Mouse (Mus musculus): ENCODE results near the gene Kpna1. TPM values are rescaled to one million over a fixed set of nuclear protein-coding genes. Genes with fewer than 3 reads are reported as not detected.
"Not testable (repeated sequence)": the region's sequence is repeated elsewhere in the genome, so short reads cannot be mapped to it uniquely, and the experiment has no call there.

Gene Kpna1
- polyA plus RNA-seq, 1 experiment from 2014 or later = 90.7 TPM

DNA sequence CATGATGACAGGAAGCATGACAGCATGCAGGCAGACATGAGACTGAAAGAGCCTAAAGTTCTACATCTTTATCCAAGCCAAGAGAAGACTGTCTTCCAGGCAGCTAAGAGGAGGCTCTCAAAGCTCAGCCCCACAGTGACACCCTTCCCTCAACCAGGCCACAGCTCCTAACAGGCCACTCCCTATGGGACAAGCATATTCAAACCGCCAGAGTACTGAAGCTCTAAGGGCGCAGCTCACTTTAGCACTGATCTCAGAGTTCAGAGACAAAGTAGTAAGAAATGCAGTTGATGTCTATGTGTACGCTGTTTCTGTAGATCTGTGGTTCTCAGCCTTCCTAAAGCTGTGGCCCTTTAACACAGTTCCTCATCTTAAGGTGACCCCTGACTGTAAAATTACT is 27.3 kb upstream of the Kpna1 start:
- H3K36me3 ChIP-seq (ENCODE audit: control insufficient read depth, insufficient read depth, low read length) = no peaks in the 10 kb centered on the region
- no peaks in the 10 kb centered on the region for H3K27me3 ChIP-seq (ENCODE audit: control insufficient read depth, insufficient read depth, low read length)
- ATAC-seq (ENCODE audit: low FRiP score) = no peak
- no peak overlapping the region for H3K9ac ChIP-seq (ENCODE audit: low read length)
- H3K4me2 ChIP-seq = no peak overlapping the region
- DNase-seq (ENCODE audit: low spot score, missing footprints) = no peak
- no peaks in the 10 kb centered on the region; the same call in 1 of the 2 replicates for H3K9me3 ChIP-seq (ENCODE audit: control insufficient read depth, low read length)
- H3K4me3 ChIP-seq (ENCODE audit: low read depth, low read length) = no peak overlapping the region
- WGBS = 91% methylated on average over 3 of the region's 3 CpGs
- no peaks in the 10 kb centered on the region for H3K4me1 ChIP-seq (ENCODE audit: control insufficient read depth, insufficient read depth, low read length)
- no peak overlapping the region for H3K27ac ChIP-seq (ENCODE audit: low read depth, low read length)

DNA sequence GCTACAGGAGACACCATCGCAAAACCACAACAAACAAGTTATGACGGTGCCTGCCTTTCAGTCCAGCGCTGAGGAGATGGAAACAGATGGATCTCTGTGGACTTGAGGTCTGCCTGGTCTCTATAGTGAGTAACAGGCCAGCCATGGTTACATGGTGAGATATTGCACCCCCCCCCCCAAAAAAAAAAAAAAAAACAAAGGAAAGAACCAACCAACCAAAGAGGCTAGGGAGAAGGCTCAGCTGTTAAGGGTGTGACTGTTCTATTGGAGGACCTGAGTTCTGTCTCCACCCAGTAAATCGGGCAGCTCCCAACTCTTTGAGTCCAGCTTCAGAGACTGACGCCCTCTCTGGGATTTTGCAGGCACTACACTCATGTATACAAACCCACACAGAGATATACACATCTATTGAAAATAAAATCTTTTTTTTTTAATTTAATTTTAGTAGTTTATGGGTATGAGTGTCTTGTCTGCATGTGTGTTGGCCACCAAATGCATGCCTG is 25.9 kb upstream of the Kpna1 start:
- Histone ChIP-seq H3K9me3 (ENCODE audit: control insufficient read depth, low read length) (no peaks in the 10 kb centered on the region; the same call in 1 of the 2 replicates), H3K27ac (ENCODE audit: low read depth, low read length) (no peak overlapping the region), H3K27me3 (ENCODE audit: control insufficient read depth, insufficient read depth, low read length) (no peaks in the 10 kb centered on the region), H3K4me1 (ENCODE audit: control insufficient read depth, insufficient read depth, low read length) (no peaks in the 10 kb centered on the region), H3K36me3 (ENCODE audit: control insufficient read depth, insufficient read depth, low read length) (no peaks in the 10 kb centered on the region), H3K4me2 (no peak overlapping the region), H3K9ac (ENCODE audit: low read length) (no peak overlapping the region), H3K4me3 (ENCODE audit: low read depth, low read length) (no peak overlapping the region)
- DNase-seq (ENCODE audit: low spot score, missing footprints) (no peak), ATAC-seq (ENCODE audit: low FRiP score) (no peak)
- 92% methylated on average over 5 of the region's 5 CpGs for WGBS

DNA sequence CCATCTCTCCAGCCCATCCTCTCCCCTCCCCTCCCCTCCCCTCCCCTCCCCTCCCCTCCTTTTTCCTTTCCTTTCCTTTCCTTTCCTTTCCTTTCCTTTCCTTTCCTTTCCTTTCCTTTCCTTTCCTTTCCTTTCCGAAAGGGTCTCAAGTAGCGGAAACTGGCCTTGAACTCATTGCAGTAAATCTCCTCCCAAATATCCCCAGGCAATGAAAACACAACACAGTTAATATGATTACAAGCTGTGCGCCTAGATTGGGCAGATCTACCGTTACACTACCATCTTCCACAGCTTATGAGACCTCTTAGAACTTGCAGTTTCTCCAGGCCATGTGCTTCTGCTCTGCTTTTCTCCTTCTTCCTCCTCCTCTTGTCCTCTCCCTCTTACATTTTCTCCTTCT is 12.6 kb upstream of the Kpna1 start:
- H3K36me3 ChIP-seq (ENCODE audit: control insufficient read depth, insufficient read depth, low read length); ATAC-seq (ENCODE audit: low FRiP score); H3K27ac ChIP-seq (ENCODE audit: low read depth, low read length); H3K9me3 ChIP-seq (ENCODE audit: control insufficient read depth, low read length); H3K4me1 ChIP-seq (ENCODE audit: control insufficient read depth, insufficient read depth, low read length); H3K27me3 ChIP-seq (ENCODE audit: control insufficient read depth, insufficient read depth, low read length); H3K9ac ChIP-seq (ENCODE audit: low read length); H3K4me2 ChIP-seq; DNase-seq (ENCODE audit: low spot score, missing footprints); H3K4me3 ChIP-seq (ENCODE audit: low read depth, low read length): not testable (repeated sequence)
- 78% methylated on average over 4 of the region's 4 CpGs for WGBS

DNA sequence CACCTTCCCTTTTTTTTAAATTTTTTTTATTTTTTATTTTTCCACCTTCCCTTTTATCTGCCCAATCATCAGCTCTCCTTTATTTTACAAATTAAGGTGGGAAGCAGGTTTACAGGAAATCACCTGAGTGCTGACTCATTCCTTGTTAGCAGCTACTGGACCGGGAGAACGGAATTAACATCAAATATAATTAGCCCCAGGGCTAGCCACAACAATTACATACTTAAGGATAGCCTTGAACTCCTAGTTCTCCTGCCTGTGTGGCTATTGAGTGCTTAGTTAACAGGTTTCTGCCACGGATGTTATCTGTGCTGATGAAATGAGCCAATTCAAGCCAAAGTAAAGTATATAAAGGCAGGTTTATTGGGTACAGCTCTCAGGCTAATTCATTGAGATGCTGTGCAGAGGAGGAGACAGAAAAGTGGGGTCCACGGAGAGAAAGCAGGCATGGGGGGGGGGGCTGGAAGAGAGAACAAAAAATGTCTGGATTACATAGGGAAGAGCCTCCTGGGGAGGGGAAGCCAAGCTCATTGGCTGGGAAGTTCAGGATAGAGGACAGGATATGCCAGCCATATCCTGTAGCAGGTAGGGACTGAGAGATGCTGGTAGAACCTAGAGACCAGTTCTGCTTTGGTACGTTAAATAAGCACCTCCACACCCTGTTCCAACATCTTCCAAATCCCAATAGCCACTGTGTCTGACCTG is 12.0 kb upstream of the Kpna1 start:
- H3K9me3 ChIP-seq (ENCODE audit: control insufficient read depth, low read length) = no peaks in the 10 kb centered on the region
- no peak overlapping the region for H3K27ac ChIP-seq (ENCODE audit: low read depth, low read length)
- DNase-seq (ENCODE audit: low spot score, missing footprints) (no peak), ATAC-seq (ENCODE audit: low FRiP score) (no peak)
- no peak overlapping the region for H3K9ac ChIP-seq (ENCODE audit: low read length)
- H3K27me3 ChIP-seq (ENCODE audit: control insufficient read depth, insufficient read depth, low read length) = no peaks in the 10 kb centered on the region
- no peaks in the 10 kb centered on the region for H3K36me3 ChIP-seq (ENCODE audit: control insufficient read depth, insufficient read depth, low read length)
- WGBS = 64% methylated on average over 5 of the region's 5 CpGs
- H3K4me2 ChIP-seq = no peak overlapping the region
- no peaks in the 10 kb centered on the region for H3K4me1 ChIP-seq (ENCODE audit: control insufficient read depth, insufficient read depth, low read length)
- H3K4me3 ChIP-seq (ENCODE audit: low read depth, low read length) = no peak overlapping the region

DNA sequence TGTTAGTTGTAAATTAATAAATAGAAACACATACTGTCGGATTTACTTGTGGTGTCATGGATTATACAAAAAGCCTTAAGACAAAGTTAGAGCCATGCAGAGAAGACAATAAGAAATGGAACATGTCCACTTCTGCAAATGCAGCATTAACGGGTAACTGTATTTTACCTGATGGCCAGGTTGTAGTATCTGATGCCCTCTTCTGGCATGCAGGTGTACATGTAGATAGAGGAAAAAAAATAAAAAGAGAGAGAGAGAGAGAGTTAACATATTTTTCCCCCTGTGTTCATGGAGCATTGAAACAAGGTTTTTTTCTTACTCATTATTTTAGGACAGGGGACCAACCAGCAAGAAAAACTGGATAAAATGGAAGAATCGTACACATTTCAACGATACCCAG is 11.2 kb upstream of the Kpna1 start:
- no peak overlapping the region for H3K4me2 ChIP-seq
- no peak overlapping the region for H3K4me3 ChIP-seq (ENCODE audit: low read depth, low read length)
- 96% methylated on average over 4 of the region's 4 CpGs for WGBS
- no peaks in the 10 kb centered on the region for H3K27me3 ChIP-seq (ENCODE audit: control insufficient read depth, insufficient read depth, low read length)
- no peak for ATAC-seq (ENCODE audit: low FRiP score)
- no peak overlapping the region for H3K9ac ChIP-seq (ENCODE audit: low read length)
- H3K36me3 ChIP-seq (ENCODE audit: control insufficient read depth, insufficient read depth, low read length) = no peaks in the 10 kb centered on the region
- no peaks in the 10 kb centered on the region for H3K9me3 ChIP-seq (ENCODE audit: control insufficient read depth, low read length)
- H3K27ac ChIP-seq (ENCODE audit: low read depth, low read length) = no peak overlapping the region
- no peak for DNase-seq (ENCODE audit: low spot score, missing footprints)
- no peaks in the 10 kb centered on the region for H3K4me1 ChIP-seq (ENCODE audit: control insufficient read depth, insufficient read depth, low read length)

DNA sequence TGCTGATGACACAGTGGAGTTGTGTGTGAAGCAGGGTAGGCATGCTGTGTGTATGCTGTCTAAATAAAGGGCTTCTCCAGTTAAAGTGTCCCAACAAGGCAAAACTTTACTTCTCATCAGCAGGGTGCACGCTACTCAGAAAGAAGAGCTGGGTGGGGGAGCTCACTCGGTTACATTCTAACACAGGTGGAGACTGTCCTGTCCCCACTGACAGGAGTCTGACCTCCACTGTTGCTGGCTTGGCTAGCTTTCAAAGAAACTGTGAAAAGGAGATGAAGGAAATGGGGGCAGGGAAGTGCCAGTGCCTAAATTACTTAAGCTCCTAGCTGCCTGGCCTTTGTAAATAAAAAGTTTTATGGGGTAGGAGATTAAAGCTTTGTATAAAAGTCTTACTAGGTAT is 10.4 kb upstream of the Kpna1 start:
- Histone ChIP-seq H3K27me3 (ENCODE audit: control insufficient read depth, insufficient read depth, low read length) (no peaks in the 10 kb centered on the region), H3K4me3 (ENCODE audit: low read depth, low read length) (no peak overlapping the region), H3K36me3 (ENCODE audit: control insufficient read depth, insufficient read depth, low read length) (no peaks in the 10 kb centered on the region), H3K4me1 (ENCODE audit: control insufficient read depth, insufficient read depth, low read length) (no peaks in the 10 kb centered on the region), H3K27ac (ENCODE audit: low read depth, low read length) (no peak overlapping the region), H3K4me2 (no peak overlapping the region), H3K9me3 (ENCODE audit: control insufficient read depth, low read length) (no peaks in the 10 kb centered on the region), H3K9ac (ENCODE audit: low read length) (no peak overlapping the region)
- no peak for ATAC-seq (ENCODE audit: low FRiP score)
- DNase-seq (ENCODE audit: low spot score, missing footprints) = no peak
- 68% methylated on average over 2 of the region's 2 CpGs for WGBS

DNA sequence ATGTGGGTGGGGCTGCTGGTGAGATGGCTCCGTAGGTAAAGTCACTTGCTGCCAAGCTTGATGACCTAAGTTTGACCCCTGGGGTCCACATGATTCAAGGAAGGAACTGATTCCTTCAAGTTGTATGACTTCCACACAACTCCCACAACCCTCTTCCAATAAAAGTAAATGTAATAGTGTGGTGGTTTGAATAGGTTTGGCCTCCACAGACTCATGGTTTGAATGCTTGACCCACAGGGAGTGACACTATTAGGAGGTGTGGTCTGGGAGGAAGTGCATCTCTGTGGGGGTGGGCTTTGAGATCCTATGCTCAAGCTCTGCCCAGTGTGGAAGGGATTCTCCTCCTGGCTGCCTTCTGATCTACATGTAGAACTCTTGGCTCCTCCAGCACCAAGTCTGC is 4.5 kb upstream of the Kpna1 start:
- Histone ChIP-seq H3K27me3 (ENCODE audit: control insufficient read depth, insufficient read depth, low read length) (no peaks in the 10 kb centered on the region), H3K36me3 (ENCODE audit: control insufficient read depth, insufficient read depth, low read length) (no peaks in the 10 kb centered on the region), H3K4me2 (no peak overlapping the region), H3K4me3 (ENCODE audit: low read depth, low read length) (no peak overlapping the region), H3K27ac (ENCODE audit: low read depth, low read length) (no peak overlapping the region), H3K9ac (ENCODE audit: low read length) (no peak overlapping the region), H3K4me1 (ENCODE audit: control insufficient read depth, insufficient read depth, low read length) (no peaks in the 10 kb centered on the region), H3K9me3 (ENCODE audit: control insufficient read depth, low read length) (no peaks in the 10 kb centered on the region)
- WGBS = 73% methylated on average over 1 of the region's 1 CpGs
- no peak for ATAC-seq (ENCODE audit: low FRiP score)
- DNase-seq (ENCODE audit: low spot score, missing footprints) = no peak

DNA sequence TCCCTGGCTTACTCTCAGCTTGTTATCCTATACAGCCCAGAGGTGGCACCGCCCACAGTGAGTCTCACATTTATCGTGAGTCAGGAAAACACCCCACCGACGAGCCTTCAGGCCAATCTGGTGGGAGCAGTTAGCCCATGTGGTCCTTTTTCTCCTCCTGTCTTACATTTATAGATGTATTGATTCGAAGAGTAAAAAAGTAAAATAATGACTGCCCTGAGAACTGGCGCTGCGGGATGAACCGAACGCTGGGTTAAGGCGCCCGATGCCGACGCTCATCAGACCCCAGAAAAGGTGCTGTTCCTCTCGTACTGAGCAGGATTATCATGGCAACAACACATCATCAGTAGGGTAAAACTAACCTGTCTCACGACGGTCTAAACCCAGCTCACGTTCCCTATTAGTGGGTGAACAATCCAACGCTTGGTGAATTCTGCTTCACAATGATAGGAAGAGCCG is 2.8 kb downstream of the Kpna1 start:
- H3K27me3 ChIP-seq (ENCODE audit: control insufficient read depth, insufficient read depth, low read length) = peaks cover 2% of the 10 kb centered on the region
- DNase-seq (ENCODE audit: low spot score, missing footprints) (peak; percentile 100), ATAC-seq (ENCODE audit: low FRiP score) (peak; percentile 74)
- H3K27ac ChIP-seq (ENCODE audit: low read depth, low read length) = no peak overlapping the region
- no peaks in the 10 kb centered on the region for H3K9me3 ChIP-seq (ENCODE audit: control insufficient read depth, low read length)
- H3K4me2 ChIP-seq = no peak overlapping the region
- H3K4me3 ChIP-seq (ENCODE audit: low read depth, low read length) = no peak overlapping the region
- no peaks in the 10 kb centered on the region for H3K36me3 ChIP-seq (ENCODE audit: control insufficient read depth, insufficient read depth, low read length)
- no peak overlapping the region for H3K9ac ChIP-seq (ENCODE audit: low read length)
- 52% methylated on average over 19 of the region's 19 CpGs for WGBS
- no peaks in the 10 kb centered on the region for H3K4me1 ChIP-seq (ENCODE audit: control insufficient read depth, insufficient read depth, low read length)

DNA sequence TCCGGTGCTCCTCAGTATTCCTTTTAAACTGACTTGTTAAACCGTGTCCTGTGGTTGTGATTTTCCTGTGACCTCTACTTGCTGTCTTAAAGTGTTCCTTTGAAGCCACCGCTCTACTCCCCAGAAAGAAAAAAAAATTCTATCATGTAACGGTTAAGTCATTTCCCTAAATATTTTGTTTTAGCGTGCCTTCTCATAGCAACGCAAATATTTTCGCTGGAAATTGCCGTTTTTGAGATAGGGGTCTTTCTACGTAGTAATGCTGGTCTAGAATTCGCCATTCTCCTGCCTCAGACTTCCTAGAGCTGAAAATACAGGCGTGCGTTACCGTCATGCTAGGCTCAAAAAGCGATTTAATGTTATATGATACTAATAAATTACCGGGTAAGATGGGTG is 4.0 kb downstream of the Kpna1 start:
- H3K9ac ChIP-seq (ENCODE audit: low read length) = peak overlapping the region; percentile 94
- 6% methylated on average over 15 of the region's 15 CpGs for WGBS
- H3K36me3 ChIP-seq (ENCODE audit: control insufficient read depth, insufficient read depth, low read length) = no peaks in the 10 kb centered on the region
- H3K4me1 ChIP-seq (ENCODE audit: control insufficient read depth, insufficient read depth, low read length) = no peaks in the 10 kb centered on the region
- H3K4me2 ChIP-seq = peak overlapping the region; percentile 68
- DNase-seq (ENCODE audit: low spot score, missing footprints) = peak; percentile 90
- H3K27me3 ChIP-seq (ENCODE audit: control insufficient read depth, insufficient read depth, low read length) = peaks cover 2% of the 10 kb centered on the region
- ATAC-seq (ENCODE audit: low FRiP score) = peak; percentile 7; the same call in 1 of the 2 replicates
- H3K27ac ChIP-seq (ENCODE audit: low read depth, low read length) = no peak overlapping the region
- peak overlapping the region; percentile 92 for H3K4me3 ChIP-seq (ENCODE audit: low read depth, low read length)
- H3K9me3 ChIP-seq (ENCODE audit: control insufficient read depth, low read length) = no peaks in the 10 kb centered on the region
